Mouse (Mus musculus) stomach, embryonic 14.5 days (tissue): Measurements from ENCODE around the gene Asb3. TPM values are rescaled to one million over a fixed set of nuclear protein-coding genes. Genes with fewer than 3 reads are reported as not detected.
"Not testable (repeated sequence)": the region's sequence is repeated elsewhere in the genome, so short reads cannot be mapped to it uniquely, and the experiment has no call there.

Experiments used
- ATAC-seq: fragments of 200-750 bp; cut with Nextera tagmentation; 2 replicates; pipeline ENCODE4 v1.8.0; 2017; ENCODE audit warnings: low read depth, moderate TSS enrichment; ENCODE audit not compliant: insufficient number of reproducible peaks, insufficient read depth, low FRiP score
- H3K27ac ChIP-seq: fragments of 300-500 bp; sonication (generic); 2 replicates; pipeline ENCODE4 v1.5.1; 2014; ENCODE audit warnings: mild to moderate bottlenecking, low read length, moderate library complexity, mixed read lengths
- H3K27me3 ChIP-seq: fragments of 300-500 bp; sonication (generic); 2 replicates; pipeline ENCODE4 v1.6.1; 2014; ENCODE audit warnings: low read length, control low read depth, mixed read lengths; ENCODE audit not compliant: control insufficient read depth, insufficient read depth
- H3K36me3 ChIP-seq: fragments of 300-500 bp; sonication (generic); 2 replicates; pipeline ENCODE4 v1.6.1; 2014; ENCODE audit warnings: mild to moderate bottlenecking, control low read depth, low read length, moderate library complexity, mixed read lengths; ENCODE audit not compliant: control insufficient read depth, insufficient read depth
- H3K4me1 ChIP-seq: fragments of 300-500 bp; sonication (generic); 2 replicates; pipeline ENCODE4 v1.6.1; 2014; ENCODE audit warnings: low read length, control low read depth, mixed read lengths; ENCODE audit not compliant: control insufficient read depth, insufficient read depth
- H3K4me2 ChIP-seq: fragments of 300-500 bp; sonication (generic); replicated peaks from 2 replicates; pipeline ENCODE4 v1.6.1; 2014; ENCODE audit warnings: low read depth, low read length, control low read depth
- H3K4me3 ChIP-seq: fragments of 300-500 bp; sonication (generic); 2 replicates; pipeline ENCODE4 v1.5.1; 2014; ENCODE audit warnings: low read depth, low read length, control low read depth
- H3K9ac ChIP-seq: fragments of 300-500 bp; sonication (generic); replicated peaks from 2 replicates; pipeline ENCODE4 v1.6.1; 2014; ENCODE audit warnings: low read depth, mild to moderate bottlenecking, control low read depth, low read length, moderate library complexity, mixed read lengths
- H3K9me3 ChIP-seq: fragments of 300-500 bp; sonication (generic); 2 replicates; pipeline ENCODE4 v1.6.1; 2016; ENCODE audit warnings: low read depth, low read length, control low read depth; ENCODE audit not compliant: control insufficient read depth
- WGBS: fragments of 180-500 bp; shearing (Covaris S2); extraction: QIAGEN DNeasy Blood & Tissue Kit; methylation state at CpG from one replicate; pipeline ENCODE4 v1.1.7; 2014; 5-methylcytosine and 5-hydroxymethylcytosine counted together
- polyA plus RNA-seq: library from polyadenylated mRNA; unstranded; fragments of >200 nt; fragmentation: Nextera tagmentation; extraction: Ambion mirVana; gene quantifications from 2 replicates; pipeline ENCODE4 v1.2.1, GENCODE M21; 2014

The Asb3 gene
- polyA plus RNA-seq, 1 experiment from 2014 or later, result 35.8 TPM

GRCm38 (mm10) chr11:31134824-31135223 lies 249.6 kb downstream of the Asb3 start:
- ATAC-seq, H3K4me1 ChIP-seq, H3K36me3 ChIP-seq, H3K4me3 ChIP-seq, H3K27ac ChIP-seq, H3K9ac ChIP-seq, H3K27me3 ChIP-seq, H3K4me2 ChIP-seq, H3K9me3 ChIP-seq: not testable (repeated sequence)
- 79% methylated on average over 1 of the region's 1 CpGs for whole genome bisulfite sequencing

DNA sequence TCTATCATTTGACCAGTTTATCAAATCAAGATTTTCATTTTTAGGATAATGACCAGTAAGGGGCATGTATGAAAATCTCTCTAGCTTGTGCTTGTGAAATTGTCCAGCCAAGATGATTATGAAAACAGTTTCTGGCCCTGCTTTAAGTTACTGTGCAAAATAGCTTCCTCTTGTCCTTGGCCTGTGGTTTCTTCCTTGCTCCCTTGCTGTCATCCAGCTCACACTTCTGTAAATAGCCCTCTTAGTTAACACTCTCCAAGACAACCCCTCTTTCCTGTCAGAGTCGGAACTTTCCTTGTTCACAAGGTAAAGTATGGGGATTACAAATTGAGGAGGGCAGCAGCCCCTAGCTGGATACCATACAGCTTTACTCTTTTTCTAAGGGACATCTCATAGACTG lies 253.2 kb downstream of the Asb3 start:
- not testable (repeated sequence) for ATAC-seq, H3K9me3 ChIP-seq, H3K27ac ChIP-seq, H3K27me3 ChIP-seq, H3K4me2 ChIP-seq, H3K4me1 ChIP-seq, H3K36me3 ChIP-seq, H3K9ac ChIP-seq, H3K4me3 ChIP-seq
- 63% methylated on average over 1 of the region's 1 CpGs for WGBS

Other genes starting within 250 kb of the Asb3 start
- 14.4 and 15.2 TPM in 2 replicates for gene Acyp2, start 235.8 kb upstream of the Asb3 start, polyA plus RNA-seq
- gene Psme4, start 113.7 kb upstream of the Asb3 start, polyA plus RNA-seq, result 39.8 and 40.4 TPM in 2 replicates
- 0.25 and 0.59 TPM in 2 replicates for gene Gpr75, start 58 bp upstream of the Asb3 start, polyA plus RNA-seq
- 17.0 and 18.4 TPM in 2 replicates for gene Erlec1, start 68.9 kb downstream of the Asb3 start, polyA plus RNA-seq
- gene Chac2, start 100.9 kb downstream of the Asb3 start, polyA plus RNA-seq, result 16.9 and 21.4 TPM in 2 replicates